Mouse (Mus musculus) ES-E14 (cell line): ENCODE measurements at regions not wholly inside any gene's neighbourhood (a gene's known extent, or its start where the extent isn't known, plus 50 kb on each side); places are given as distances from the start of the nearest gene placed in this dataset.

Source experiments
- CHD2 ChIP-seq: IDR thresholded peaks from 2 replicates; pipeline ENCODE4 v1.6.1; 2014; ENCODE audit warnings: mild to moderate bottlenecking, low read depth, low read length, inconsistent platforms
- HCFC1 ChIP-seq: IDR thresholded peaks from 2 replicates; pipeline ENCODE4 v1.6.1; 2012; ENCODE audit warnings: low read length, inconsistent platforms, borderline replicate concordance; ENCODE audit not compliant: insufficient read depth
- MAFK ChIP-seq: IDR thresholded peaks from 2 replicates; pipeline ENCODE4 v1.6.1; 2014; ENCODE audit warnings: mild to moderate bottlenecking, low read depth, low read length, inconsistent platforms; ENCODE audit not compliant: insufficient read depth
- ZC3H11A ChIP-seq: IDR thresholded peaks from 2 replicates; pipeline ENCODE4 v1.6.1; 2012; ENCODE audit warnings: low read depth, mild to moderate bottlenecking, inconsistent platforms, low read length, borderline replicate concordance
- ZNF384 ChIP-seq: IDR thresholded peaks from 2 replicates; pipeline ENCODE4 v1.6.1; 2012; ENCODE audit warnings: low read depth, low read length, inconsistent platforms

DNA sequence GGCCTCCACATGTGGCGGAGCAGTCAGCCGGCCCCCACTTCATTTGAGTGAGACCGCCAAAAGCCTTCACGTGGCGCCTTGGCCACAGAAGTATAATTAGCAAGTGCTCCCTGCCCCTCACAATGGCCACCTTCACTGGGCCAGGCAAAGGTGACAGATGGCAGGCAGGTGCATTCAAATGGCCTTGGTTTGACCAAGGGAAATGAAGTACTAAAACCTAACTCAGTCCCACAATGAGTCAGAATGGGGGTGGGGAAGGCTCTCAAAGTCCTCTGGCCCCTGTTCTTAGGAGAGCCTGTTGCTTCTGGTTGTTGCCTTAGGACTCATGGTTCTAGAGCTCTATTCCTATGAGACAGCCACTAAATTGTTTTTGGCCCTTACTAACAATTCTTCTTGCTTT is 147.2 kb upstream of the Bcl6 start:
- TF ChIP-seq ZNF384: no peak
- TF ChIP-seq CHD2: no peak
- TF ChIP-seq ZC3H11A: no peak
- no peak for TF ChIP-seq HCFC1
- no peak for TF ChIP-seq MAFK
